Mouse (Mus musculus): ENCODE data around the gene Armc6. TPM values are rescaled to one million over a fixed set of nuclear protein-coding genes. Genes with fewer than 3 reads are reported as not detected.
A peak's percentile ranks its signal among the peaks of the same experiment; 100 is the strongest.

Armc6 gene
- 24.3 and 25.4 TPM in 2 replicates for polyA plus RNA-seq (2012; rRNA removed)

DNA sequence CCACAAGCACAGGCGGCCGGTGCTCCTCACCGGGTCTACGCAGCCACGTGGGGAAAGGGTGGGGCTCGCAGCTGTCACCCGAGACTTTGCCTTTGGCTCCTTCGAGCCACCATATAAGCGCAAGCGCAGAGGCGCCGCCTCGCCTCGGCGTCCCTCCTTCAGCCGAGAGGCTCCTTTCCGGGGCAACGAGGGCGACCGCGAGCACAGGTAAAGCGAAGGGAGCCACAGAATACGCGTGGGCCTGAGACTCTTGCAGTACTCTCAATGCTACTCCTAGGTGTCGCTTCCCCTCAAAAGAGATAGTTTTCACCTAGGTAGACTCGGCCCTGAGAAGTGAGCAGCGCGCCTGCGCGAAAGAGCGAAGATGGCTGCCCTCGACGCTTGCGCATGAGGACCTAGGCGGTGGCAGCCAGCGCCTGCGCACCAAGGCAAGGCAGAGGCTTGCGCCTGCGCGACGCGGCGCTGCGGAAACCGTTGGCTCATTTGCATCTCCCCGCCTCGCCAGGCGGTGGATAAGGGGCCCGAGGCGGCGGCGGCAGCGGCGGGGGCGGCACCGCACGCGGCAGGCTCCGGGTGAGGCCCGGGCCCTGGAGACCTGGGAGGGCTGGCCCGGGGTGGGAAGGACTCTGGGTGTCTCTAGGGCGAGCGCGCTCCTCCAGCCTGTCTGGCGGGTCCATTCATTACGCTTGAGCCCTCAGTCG is at the start of gene Armc6, which contains the start of gene Sugp2:
Gene Armc6 (minus strand): TSS at position 387 of the 701 bp plus-strand sequence.
Gene Sugp2 (plus strand): TSS at position 147 of the 701 bp plus-strand sequence.
- peak; percentile 84 for TF ChIP-seq POLR2A (IDR thresholded peaks at IDR 0.05; ENCODE audit: control insufficient read depth, extremely low read depth, insufficient read depth, low read length, poor library complexity)
- no peak; the same call in 1 of the 2 replicates for TF ChIP-seq CTCF (IDR thresholded peaks at IDR 0.05; ENCODE audit: borderline replicate concordance, control insufficient read depth, extremely low read depth, insufficient read depth, low read length, poor library complexity)
- Histone ChIP-seq H3K4me3 (ENCODE audit: control insufficient read depth, insufficient read depth, low read length) (peak within 1 kb of the TSS; percentile 82), H3K27me3 (ENCODE audit: control insufficient read depth, insufficient read depth, low read length) (no peaks in the 10 kb centered on the region), H3K27ac (ENCODE audit: control insufficient read depth, insufficient read depth, low read length) (peak within 1 kb of the TSS; percentile 89), H3K36me3 (ENCODE audit: control insufficient read depth, insufficient read depth, low read length) (peaks cover 18% of the 10 kb centered on the region), H3K4me1 (replicated peaks; ENCODE audit: control insufficient read depth, insufficient read depth, low read length) (peaks cover 5% of the 10 kb centered on the region)
- WGBS = under 1% methylated on average over 66 of the region's 67 CpGs
- DNase-seq = peak; percentile 94

DNA sequence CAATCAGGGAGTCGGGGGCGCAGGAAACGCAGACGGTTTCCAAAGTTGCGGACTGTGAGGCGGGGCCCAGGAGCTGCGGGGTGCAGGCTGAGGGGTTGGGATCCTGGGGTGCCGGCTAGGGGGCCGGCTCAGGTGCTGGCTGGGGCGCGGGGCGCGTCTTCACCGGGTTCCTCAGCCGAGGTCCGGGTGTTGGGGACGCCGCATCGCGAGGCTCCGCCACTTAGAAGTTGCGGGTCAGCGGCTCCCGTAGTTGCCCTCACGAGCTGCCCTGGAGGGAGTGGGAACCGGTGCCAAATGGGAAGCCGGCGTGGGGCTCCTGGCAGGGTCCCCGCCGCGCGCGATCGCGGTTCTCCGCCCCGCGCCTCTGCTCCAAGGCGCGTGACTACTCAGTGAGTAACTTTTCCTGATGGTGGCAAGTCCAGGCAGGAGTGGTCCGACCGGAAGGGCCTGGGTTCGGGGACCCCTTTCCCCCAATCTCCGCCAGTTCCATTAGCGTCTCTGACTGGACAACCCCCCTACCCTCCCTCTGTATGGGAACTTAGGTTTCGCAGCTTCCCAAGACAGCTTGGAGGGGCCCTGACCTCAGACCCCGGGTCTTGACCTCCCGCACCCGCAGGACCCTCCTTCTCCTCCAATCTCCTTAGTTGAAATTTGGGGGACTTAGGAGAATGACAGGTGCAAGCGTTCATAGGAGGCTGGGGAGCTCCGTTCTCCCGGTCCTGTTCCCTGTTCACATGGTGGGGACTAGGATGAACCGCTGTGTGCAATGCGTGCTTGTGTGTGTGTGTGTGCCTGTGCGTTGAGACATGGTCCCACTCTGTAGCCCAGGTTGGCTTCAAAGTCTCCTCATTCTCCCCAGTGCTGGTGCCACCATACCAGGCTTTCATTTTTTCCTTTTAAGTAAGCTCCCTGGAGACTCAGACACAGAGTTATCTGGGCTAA is 49.1 kb upstream of the Armc6 start:
- peaks cover 13% of the 10 kb centered on the region for H3K4me1 ChIP-seq (replicated peaks; ENCODE audit: control insufficient read depth, insufficient read depth, low read length)
- peak overlapping the region; percentile 73 for H3K4me3 ChIP-seq (ENCODE audit: control insufficient read depth, insufficient read depth, low read length)
- H3K27me3 ChIP-seq (ENCODE audit: control insufficient read depth, insufficient read depth, low read length) = no peaks in the 10 kb centered on the region
- WGBS = under 1% methylated on average over 54 of the region's 55 CpGs
- H3K27ac ChIP-seq (ENCODE audit: control insufficient read depth, insufficient read depth, low read length) = no peak overlapping the region
- no peak for DNase-seq
- TF ChIP-seq POLR2A (IDR thresholded peaks at IDR 0.05; ENCODE audit: control insufficient read depth, extremely low read depth, insufficient read depth, low read length, poor library complexity) = no peak
- no peak for TF ChIP-seq CTCF (IDR thresholded peaks at IDR 0.05; ENCODE audit: borderline replicate concordance, control insufficient read depth, extremely low read depth, insufficient read depth, low read length, poor library complexity)
- 0 out of 2 replicates have a peak, but pooled peaks cover 3% of the 10 kb centered on the region for H3K36me3 ChIP-seq (ENCODE audit: control insufficient read depth, insufficient read depth, low read length)

DNA sequence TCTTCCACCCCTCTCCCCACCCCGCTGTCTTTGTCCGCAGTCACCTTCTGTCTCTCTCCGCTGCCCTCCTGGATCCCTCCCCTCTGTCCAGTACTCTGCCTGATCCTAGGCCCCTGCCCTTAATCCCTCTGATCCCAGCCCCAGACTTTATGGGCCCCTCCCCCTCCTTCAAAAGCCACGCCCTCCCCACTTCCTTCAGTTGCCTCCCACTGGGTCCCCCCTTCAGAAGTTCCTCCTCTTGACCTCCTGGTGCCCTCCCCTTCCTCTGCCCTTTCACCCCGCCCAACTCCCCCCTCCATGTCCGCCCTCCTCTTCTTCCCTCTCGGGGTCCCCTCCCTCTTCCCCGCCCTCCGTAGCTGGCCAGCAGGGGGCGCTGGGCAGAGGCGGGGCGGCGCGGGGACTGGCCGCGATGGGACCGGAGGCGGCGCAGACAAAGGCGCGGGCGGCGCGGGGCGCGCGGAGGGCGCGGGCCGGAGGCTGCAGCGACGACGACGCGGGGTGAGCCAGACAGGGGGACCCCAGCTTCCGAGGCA is 48.4 kb upstream of the Armc6 start, which contains the start of gene Homer3:
Gene Homer3 (plus strand): TSS at position 225 of the 533 bp plus-strand sequence.
- peak; percentile 82 for TF ChIP-seq POLR2A (IDR thresholded peaks at IDR 0.05; ENCODE audit: control insufficient read depth, extremely low read depth, insufficient read depth, low read length, poor library complexity)
- peak; percentile 98 for TF ChIP-seq CTCF (IDR thresholded peaks at IDR 0.05; ENCODE audit: borderline replicate concordance, control insufficient read depth, extremely low read depth, insufficient read depth, low read length, poor library complexity)
- Histone ChIP-seq H3K27me3 (ENCODE audit: control insufficient read depth, insufficient read depth, low read length) (no peaks in the 10 kb centered on the region), H3K27ac (ENCODE audit: control insufficient read depth, insufficient read depth, low read length) (no peak within 1 kb of the TSS), H3K4me3 (ENCODE audit: control insufficient read depth, insufficient read depth, low read length) (peak within 1 kb of the TSS; percentile 73), H3K4me1 (replicated peaks; ENCODE audit: control insufficient read depth, insufficient read depth, low read length) (peaks cover 13% of the 10 kb centered on the region), H3K36me3 (ENCODE audit: control insufficient read depth, insufficient read depth, low read length) (0 out of 2 replicates have a peak, but pooled peaks cover 3% of the 10 kb centered on the region)
- 4% methylated on average over 36 of the region's 36 CpGs for WGBS
- DNase-seq = peak; percentile 93

DNA sequence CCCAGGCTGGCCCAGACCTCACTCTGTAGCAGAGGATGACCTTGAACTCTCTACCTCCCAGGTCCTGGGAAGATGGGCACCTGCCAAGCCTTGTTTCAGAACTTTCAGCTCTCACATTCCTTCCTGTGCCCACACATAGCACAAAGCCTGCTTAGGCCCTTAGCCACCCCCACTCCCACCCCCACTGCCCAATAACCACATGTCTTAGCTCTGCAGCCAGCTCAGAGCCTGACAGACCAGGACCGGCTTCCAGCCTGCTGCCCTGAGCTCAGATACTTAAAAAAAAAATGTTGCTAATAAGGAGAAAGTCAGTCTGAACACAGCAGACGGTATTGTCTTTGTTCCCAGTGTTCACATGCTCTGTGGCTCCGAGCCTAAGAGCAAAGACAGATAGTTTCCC is 46.7 kb upstream of the Armc6 start:
- TF ChIP-seq POLR2A (IDR thresholded peaks at IDR 0.05; ENCODE audit: control insufficient read depth, extremely low read depth, insufficient read depth, low read length, poor library complexity) (no peak), CTCF (IDR thresholded peaks at IDR 0.05; ENCODE audit: borderline replicate concordance, control insufficient read depth, extremely low read depth, insufficient read depth, low read length, poor library complexity) (no peak)
- H3K4me1 ChIP-seq (replicated peaks; ENCODE audit: control insufficient read depth, insufficient read depth, low read length) = peaks cover 18% of the 10 kb centered on the region
- H3K27ac ChIP-seq (ENCODE audit: control insufficient read depth, insufficient read depth, low read length) = no peak overlapping the region
- WGBS = 88% methylated on average over 3 of the region's 3 CpGs
- H3K36me3 ChIP-seq (ENCODE audit: control insufficient read depth, insufficient read depth, low read length) = no peaks in the 10 kb centered on the region
- H3K4me3 ChIP-seq (ENCODE audit: control insufficient read depth, insufficient read depth, low read length) = no peak overlapping the region
- H3K27me3 ChIP-seq (ENCODE audit: control insufficient read depth, insufficient read depth, low read length) = no peaks in the 10 kb centered on the region
- no peak for DNase-seq

DNA sequence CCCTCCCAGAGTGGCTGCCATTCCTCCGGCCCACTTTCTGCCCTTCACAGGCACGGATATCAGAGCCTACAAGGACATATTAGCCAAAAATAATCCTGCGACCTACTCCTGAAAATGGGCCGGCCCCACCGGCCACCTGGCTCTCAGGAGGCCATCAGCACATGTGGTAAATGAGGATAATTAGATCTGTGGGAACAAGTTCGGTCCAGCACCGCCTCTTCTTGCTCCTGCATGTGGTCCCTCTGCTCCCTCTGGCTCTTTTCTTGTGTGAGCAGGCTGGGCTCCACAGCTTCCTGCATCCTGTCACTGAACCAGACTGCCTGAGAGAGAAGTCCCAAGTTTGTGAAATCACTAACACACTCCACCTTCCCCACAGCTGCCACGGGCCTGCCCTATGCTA is 45.0 kb upstream of the Armc6 start:
- Histone ChIP-seq H3K4me3 (ENCODE audit: control insufficient read depth, insufficient read depth, low read length) (no peak overlapping the region), H3K4me1 (replicated peaks; ENCODE audit: control insufficient read depth, insufficient read depth, low read length) (peaks cover 18% of the 10 kb centered on the region), H3K36me3 (ENCODE audit: control insufficient read depth, insufficient read depth, low read length) (no peaks in the 10 kb centered on the region), H3K27me3 (ENCODE audit: control insufficient read depth, insufficient read depth, low read length) (no peaks in the 10 kb centered on the region), H3K27ac (ENCODE audit: control insufficient read depth, insufficient read depth, low read length) (no peak overlapping the region)
- 49% methylated on average over 8 of the region's 8 CpGs for WGBS
- no peak for DNase-seq
- TF ChIP-seq POLR2A (IDR thresholded peaks at IDR 0.05; ENCODE audit: control insufficient read depth, extremely low read depth, insufficient read depth, low read length, poor library complexity) = no peak
- no peak for TF ChIP-seq CTCF (IDR thresholded peaks at IDR 0.05; ENCODE audit: borderline replicate concordance, control insufficient read depth, extremely low read depth, insufficient read depth, low read length, poor library complexity)

DNA sequence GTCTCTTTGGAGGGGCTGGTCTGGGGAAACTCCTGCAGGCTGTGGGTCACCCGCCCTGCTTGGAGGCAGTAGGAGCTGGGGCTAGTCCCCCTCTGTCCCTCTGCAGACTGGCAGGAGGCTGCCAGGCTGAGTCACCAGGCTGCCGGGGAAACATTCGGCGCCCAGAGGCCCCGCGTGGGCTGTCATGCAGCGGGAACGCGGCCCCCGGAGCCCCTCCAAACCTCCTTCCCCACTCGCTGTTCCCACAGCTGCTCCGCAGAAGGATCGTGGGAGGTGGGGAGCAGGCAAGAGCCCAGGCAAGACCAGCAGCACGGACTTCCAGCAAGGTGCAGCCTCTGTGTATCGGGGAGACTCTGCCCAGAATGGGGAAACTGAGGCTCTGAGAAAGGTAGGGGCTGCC is 43.9 kb upstream of the Armc6 start:
- Histone ChIP-seq H3K36me3 (ENCODE audit: control insufficient read depth, insufficient read depth, low read length) (no peaks in the 10 kb centered on the region), H3K27me3 (ENCODE audit: control insufficient read depth, insufficient read depth, low read length) (no peaks in the 10 kb centered on the region), H3K4me3 (ENCODE audit: control insufficient read depth, insufficient read depth, low read length) (no peak overlapping the region), H3K27ac (ENCODE audit: control insufficient read depth, insufficient read depth, low read length) (no peak overlapping the region), H3K4me1 (replicated peaks; ENCODE audit: control insufficient read depth, insufficient read depth, low read length) (peaks cover 11% of the 10 kb centered on the region)
- DNase-seq = no peak
- WGBS = 26% methylated on average over 15 of the region's 15 CpGs
- TF ChIP-seq POLR2A (IDR thresholded peaks at IDR 0.05; ENCODE audit: control insufficient read depth, extremely low read depth, insufficient read depth, low read length, poor library complexity) (no peak), CTCF (IDR thresholded peaks at IDR 0.05; ENCODE audit: borderline replicate concordance, control insufficient read depth, extremely low read depth, insufficient read depth, low read length, poor library complexity) (no peak)
